Mouse (Mus musculus): ENCODE data around the gene Gatad1. TPM values are rescaled to one million over a fixed set of nuclear protein-coding genes. Genes with fewer than 3 reads are reported as not detected.

Gatad1 gene
- polyA plus RNA-seq, 1 experiment from 2014 or later = 57.6 TPM

GRCm38 (mm10) chr5:3597171-3597570 is 59.8 kb downstream of the Gatad1 start:
- H3K4me1 ChIP-seq (replicated peaks) = peaks cover 13% of the 10 kb centered on the region
- H3K4me3 ChIP-seq = peak overlapping the region; percentile 85; the same call in 1 of the 2 replicates
- H3K9ac ChIP-seq = 0 out of 2 replicates have a peak overlapping the region, but pooled peaks have one; percentile 77
- no peaks in the 10 kb centered on the region for H3K27me3 ChIP-seq
- H3K4me2 ChIP-seq = peak overlapping the region; percentile 70
- peaks cover 4% of the 10 kb centered on the region; the same call in 1 of the 2 replicates for H3K36me3 ChIP-seq
- H3K27ac ChIP-seq = no peak overlapping the region
- no peaks in the 10 kb centered on the region for H3K9me3 ChIP-seq (replicated peaks)
- ATAC-seq (replicated peaks; ENCODE audit: insufficient number of reproducible peaks, insufficient read depth, low FRiP score, low read depth) = no peak

DNA sequence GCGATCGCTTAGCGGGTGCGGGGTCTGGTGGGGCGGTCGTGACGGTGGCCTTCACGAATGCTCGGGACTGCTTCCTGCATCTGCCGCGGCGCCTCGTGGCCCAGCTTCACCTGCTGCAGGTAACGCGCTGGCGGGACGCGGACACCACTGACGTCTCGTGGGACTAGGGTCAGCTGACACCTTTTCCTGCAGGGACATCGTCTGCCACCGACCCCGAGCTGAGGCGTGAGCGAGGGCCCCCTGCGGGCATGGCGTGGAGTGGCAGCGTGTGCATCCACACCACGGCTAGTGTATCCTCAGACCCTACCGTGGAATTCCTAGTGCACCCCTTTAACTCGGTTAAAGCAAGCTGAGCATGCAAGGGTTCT is 60.6 kb downstream of the Gatad1 start, which contains the start of gene Rbm48:
Rbm48 (minus strand) TSS at position 187 of the 368 bp plus-strand sequence.
- WGBS = under 1% methylated on average over 31 of the region's 31 CpGs

GRCm38 (mm10) chr5:3595693-3596398 is 61.1 kb downstream of the Gatad1 start, which contains the start of gene Pex1:
Pex1 (plus strand) TSS chr5:3596066.
- under 1% methylated on average over 50 of the region's 50 CpGs for WGBS
- H3K36me3 ChIP-seq = peaks cover 10% of the 10 kb centered on the region
- H3K4me1 ChIP-seq (replicated peaks) = peaks cover 13% of the 10 kb centered on the region
- H3K27me3 ChIP-seq = no peaks in the 10 kb centered on the region
- peak within 1 kb of the TSS; percentile 70 for H3K4me2 ChIP-seq
- peak within 1 kb of the TSS; percentile 85 for H3K4me3 ChIP-seq
- H3K27ac ChIP-seq = peak within 1 kb of the TSS; percentile 74
- peak within 1 kb of the TSS; percentile 77 for H3K9ac ChIP-seq
- ATAC-seq (replicated peaks; ENCODE audit: insufficient number of reproducible peaks, insufficient read depth, low FRiP score, low read depth) = peak; percentile 97
- no peaks in the 10 kb centered on the region for H3K9me3 ChIP-seq (replicated peaks)

More for the DNA sequence above, 60.6 kb downstream of the Gatad1 start, which contains the start of gene Rbm48:
- no peaks in the 10 kb centered on the region for H3K27me3 ChIP-seq
- no peaks in the 10 kb centered on the region for H3K9me3 ChIP-seq (replicated peaks)
- ATAC-seq (replicated peaks; ENCODE audit: insufficient number of reproducible peaks, insufficient read depth, low FRiP score, low read depth) = peak; percentile 84
- peaks cover 5% of the 10 kb centered on the region for H3K36me3 ChIP-seq
- peaks cover 13% of the 10 kb centered on the region for H3K4me1 ChIP-seq (replicated peaks)
- peak within 1 kb of the TSS; percentile 74 for H3K27ac ChIP-seq
- peak within 1 kb of the TSS; percentile 70 for H3K4me2 ChIP-seq
- H3K4me3 ChIP-seq = peak within 1 kb of the TSS; percentile 85
- peak within 1 kb of the TSS; percentile 77 for H3K9ac ChIP-seq

Small RNA genes lying within 50 kb of the gene (microRNA-seq; reads per million reads assigned to microRNA genes)
- gene Gm22926 = not detected
- not detected for gene Gm26238

Other genes starting within 250 kb of the Gatad1 start
- 15.0 and 16.8 TPM in 2 replicates for gene Fam133b, start 113.4 kb downstream of the Gatad1 start, polyA plus RNA-seq (2015; fragmentation: Nextera tagmentation; extraction: Ambion mirVana)
- gene 1700109H08Rik, start 85.6 kb downstream of the Gatad1 start, polyA plus RNA-seq (2015; fragmentation: Nextera tagmentation; extraction: Ambion mirVana) = 1.6 and 2.4 TPM in 2 replicates
- gene Pex1, start 61.1 kb downstream of the Gatad1 start, polyA plus RNA-seq (2015; fragmentation: Nextera tagmentation; extraction: Ambion mirVana) = 10.1 and 11.3 TPM in 2 replicates
- gene Rbm48, start 60.6 kb downstream of the Gatad1 start, polyA plus RNA-seq (2015; fragmentation: Nextera tagmentation; extraction: Ambion mirVana) = 7.6 and 9.4 TPM in 2 replicates
- gene Tmbim7, start 6.0 kb downstream of the Gatad1 start, polyA plus RNA-seq (2015; fragmentation: Nextera tagmentation; extraction: Ambion mirVana) = not detected in 2 replicates
- gene Ankib1, start 145.7 kb upstream of the Gatad1 start, polyA plus RNA-seq (2015; fragmentation: Nextera tagmentation; extraction: Ambion mirVana) = 5.0 and 6.8 TPM in 2 replicates
- gene Krit1, start 146.0 kb upstream of the Gatad1 start, polyA plus RNA-seq (2015; fragmentation: Nextera tagmentation; extraction: Ambion mirVana) = 34.9 and 35.8 TPM in 2 replicates
- gene Lrrd1, start 188.0 kb upstream of the Gatad1 start, polyA plus RNA-seq (2015; fragmentation: Nextera tagmentation; extraction: Ambion mirVana) = 0.14 and 0.21 TPM in 2 replicates
- 4.6 and 4.8 TPM in 2 replicates for gene Mterf1a, start 236.7 kb upstream of the Gatad1 start, polyA plus RNA-seq (2015; fragmentation: Nextera tagmentation; extraction: Ambion mirVana)

Data from heart, embryonic 15.5 days (tissue).